Mouse (Mus musculus) lung, postnatal 0 days (tissue): Measurements from ENCODE around the gene Art2b. TPM values are rescaled to one million over a fixed set of nuclear protein-coding genes. Genes with fewer than 3 reads are reported as not detected.
A peak's percentile ranks its signal among the peaks of the same experiment; 100 is the strongest.

ENCODE experiments used
- ATAC-seq: fragments of 200-750 bp; cut with Nextera tagmentation; 2 replicates; pipeline ENCODE4 v1.8.0; 2017; ENCODE audit warnings: moderate library complexity
- DNase-seq: peaks from one replicate; pipeline ENCODE4 v3.0.0-alpha.2; 2016; ENCODE audit warnings: low spot score
- H3K27ac ChIP-seq: fragments of 300-500 bp; sonication (generic); 2 replicates; pipeline ENCODE4 v1.5.1; 2014; ENCODE audit warnings: antibody characterized with exemption, mild to moderate bottlenecking, low read length, mixed read lengths
- H3K27me3 ChIP-seq: fragments of 300-500 bp; sonication (generic); replicated peaks from 2 replicates; pipeline ENCODE4 v1.6.1; 2014; ENCODE audit warnings: low read length, mixed read lengths; ENCODE audit not compliant: insufficient read depth
- H3K36me3 ChIP-seq: fragments of 300-500 bp; sonication (generic); 2 replicates; pipeline ENCODE4 v1.6.1; 2014; ENCODE audit warnings: low read length, mixed read lengths; ENCODE audit not compliant: insufficient read depth
- H3K4me1 ChIP-seq: fragments of 300-500 bp; sonication (generic); 2 replicates; pipeline ENCODE4 v1.6.1; 2014; ENCODE audit warnings: antibody characterized with exemption, low read depth, low read length, mixed read lengths; ENCODE audit not compliant: insufficient read depth
- H3K4me2 ChIP-seq: fragments of 300-500 bp; sonication (generic); replicated peaks from 2 replicates; pipeline ENCODE4 v1.6.1; 2014; ENCODE audit warnings: low read depth, mild to moderate bottlenecking, low read length, moderate library complexity, mixed read lengths
- H3K4me3 ChIP-seq: fragments of 300-500 bp; sonication (generic); 2 replicates; pipeline ENCODE4 v1.5.1; 2014; ENCODE audit warnings: low read depth, low read length
- H3K9ac ChIP-seq: fragments of 300-500 bp; sonication (generic); replicated peaks from 2 replicates; pipeline ENCODE4 v1.6.1; 2014; ENCODE audit warnings: low read depth, mild to moderate bottlenecking
- H3K9me3 ChIP-seq: fragments of 300-500 bp; sonication (generic); 2 replicates; pipeline ENCODE4 v1.6.1; 2016; ENCODE audit warnings: low read length, mixed read lengths
- CTCF ChIP-seq: IDR thresholded peaks from 2 replicates; pipeline ENCODE4 v1.5.1; 2016; ENCODE audit warnings: antibody characterized with exemption, mild to moderate bottlenecking
- EP300 ChIP-seq: IDR thresholded peaks from 2 replicates; pipeline ENCODE4 v1.6.1; 2016; ENCODE audit warnings: antibody characterized with exemption, mild to moderate bottlenecking, control low read depth
- WGBS: fragments of 180-500 bp; shearing (Covaris S2); extraction: QIAGEN DNeasy Blood & Tissue Kit; methylation state at CpG from one replicate; pipeline ENCODE4 v1.1.7; 2014; 5-methylcytosine and 5-hydroxymethylcytosine counted together
- polyA plus RNA-seq: library from polyadenylated mRNA; unstranded; fragments of >200 nt; fragmentation: Nextera tagmentation; extraction: Ambion mirVana; gene quantifications from 2 replicates; pipeline ENCODE4 v1.2.1, GENCODE M21; 2015

Gene Art2b
- polyA plus RNA-seq, 1 experiment from 2014 or later = not detected

DNA sequence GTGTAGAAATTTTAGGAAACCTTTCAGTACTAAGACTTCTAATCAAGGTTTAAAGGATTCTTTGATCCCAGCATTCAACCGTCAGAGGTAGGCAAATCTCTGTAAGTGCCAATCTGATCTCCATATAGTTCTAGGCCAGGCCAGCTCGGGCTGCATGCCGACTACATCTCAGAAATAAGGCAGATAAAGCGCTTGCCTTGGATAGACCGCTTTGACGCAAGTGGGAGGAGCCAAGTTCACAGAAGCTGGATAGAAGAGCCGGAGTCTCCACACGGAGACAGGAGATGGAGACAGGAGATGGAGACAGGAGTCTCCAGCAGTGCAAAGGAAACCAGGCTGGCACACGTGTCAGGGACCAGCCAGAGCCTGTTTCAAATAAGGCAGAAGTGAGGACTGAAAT is 45.6 kb downstream of the Art2b start:
- DNase-seq (no peak), ATAC-seq (no peak)
- no peak overlapping the region for H3K4me2 ChIP-seq
- H3K4me3 ChIP-seq = no peak overlapping the region
- 31% methylated on average over 9 of the region's 9 CpGs for WGBS
- no peaks in the 10 kb centered on the region for H3K36me3 ChIP-seq
- H3K27ac ChIP-seq = no peak overlapping the region
- H3K9ac ChIP-seq = no peak overlapping the region
- H3K4me1 ChIP-seq = no peaks in the 10 kb centered on the region
- TF ChIP-seq EP300 (no peak), CTCF (no peak)
- H3K27me3 ChIP-seq = no peaks in the 10 kb centered on the region
- H3K9me3 ChIP-seq = no peaks in the 10 kb centered on the region

DNA sequence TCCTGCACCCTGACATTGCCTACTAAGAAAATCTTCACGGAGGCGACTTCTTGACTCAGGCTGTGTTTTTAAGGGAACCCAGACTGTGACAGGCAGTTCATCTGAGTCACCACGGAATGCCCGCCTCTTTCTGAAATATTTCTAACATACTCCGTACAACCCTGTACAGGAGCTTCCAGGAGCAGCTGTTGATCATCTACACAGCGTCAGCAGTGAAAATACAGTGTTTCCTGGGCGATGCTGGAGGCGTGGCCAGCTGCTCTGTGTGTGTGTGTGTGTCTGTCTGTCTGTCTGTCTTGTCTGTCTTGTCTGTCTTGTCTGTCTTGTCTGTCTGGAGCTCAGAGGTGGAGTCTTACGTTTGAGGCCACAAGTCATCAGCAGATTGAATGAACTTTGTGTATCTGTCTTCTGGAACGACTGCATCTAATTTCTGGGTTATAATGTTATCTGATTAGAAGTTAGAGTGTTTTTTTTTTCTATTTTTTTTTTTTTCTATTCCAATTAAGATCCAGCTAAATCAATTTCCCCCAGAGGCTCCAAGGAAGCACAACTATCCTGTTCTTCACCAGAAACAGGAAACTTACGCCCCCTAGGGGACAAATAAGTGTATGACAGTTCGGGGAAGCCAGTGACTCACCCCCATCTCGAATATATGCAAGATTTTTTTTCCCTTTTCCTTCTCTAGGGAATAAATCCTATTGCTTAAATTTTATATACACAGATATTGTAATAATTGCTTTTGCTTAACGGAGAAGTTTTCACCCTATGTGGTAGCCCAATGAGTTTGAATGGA is 47.1 kb downstream of the Art2b start:
- H3K9me3 ChIP-seq = no peaks in the 10 kb centered on the region
- no peak overlapping the region for H3K4me2 ChIP-seq
- H3K9ac ChIP-seq = no peak overlapping the region
- no peak overlapping the region for H3K27ac ChIP-seq
- TF ChIP-seq EP300 = no peak
- TF ChIP-seq CTCF = peak; percentile 67
- H3K4me1 ChIP-seq = no peaks in the 10 kb centered on the region
- peak; percentile 72 for DNase-seq
- peak; percentile 64 for ATAC-seq
- 33% methylated on average over 14 of the region's 14 CpGs for WGBS
- H3K27me3 ChIP-seq = no peaks in the 10 kb centered on the region
- no peaks in the 10 kb centered on the region for H3K36me3 ChIP-seq
- no peak overlapping the region for H3K4me3 ChIP-seq

GRCm38 (mm10) chr7:101537541-101537940 is 47.9 kb downstream of the Art2b start:
- 42% methylated on average over 8 of the region's 8 CpGs for WGBS
- TF ChIP-seq CTCF = no peak
- H3K9ac ChIP-seq = no peak overlapping the region
- DNase-seq (no peak), ATAC-seq (no peak)
- H3K27me3 ChIP-seq = no peaks in the 10 kb centered on the region
- no peak overlapping the region for H3K4me2 ChIP-seq
- H3K27ac ChIP-seq = no peak overlapping the region
- no peaks in the 10 kb centered on the region for H3K4me1 ChIP-seq
- no peaks in the 10 kb centered on the region for H3K9me3 ChIP-seq
- H3K36me3 ChIP-seq = no peaks in the 10 kb centered on the region
- H3K4me3 ChIP-seq = no peak overlapping the region

DNA sequence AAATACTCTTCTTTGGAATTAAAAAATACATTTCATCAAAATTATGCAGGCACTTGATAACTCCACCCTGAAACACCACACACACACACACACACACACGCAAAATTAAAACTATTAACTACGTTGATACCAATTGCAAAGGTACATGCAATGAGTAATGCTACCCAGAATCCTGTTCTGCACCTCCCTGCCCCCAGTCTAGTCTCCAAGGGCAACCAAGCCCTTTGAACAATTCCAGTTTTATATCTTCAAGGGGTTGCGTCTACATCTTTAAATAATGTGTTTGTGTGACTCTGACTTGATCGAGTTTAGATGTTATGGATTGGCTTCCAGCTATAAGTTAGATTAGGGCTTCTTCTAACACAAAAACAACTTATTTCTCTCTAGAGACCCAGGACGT is 49.9 kb downstream of the Art2b start:
- WGBS = 66% methylated on average over 5 of the region's 5 CpGs
- Histone ChIP-seq H3K9ac (no peak overlapping the region), H3K9me3 (no peaks in the 10 kb centered on the region), H3K36me3 (no peaks in the 10 kb centered on the region), H3K27ac (no peak overlapping the region), H3K4me2 (no peak overlapping the region), H3K4me1 (no peaks in the 10 kb centered on the region), H3K4me3 (no peak overlapping the region), H3K27me3 (no peaks in the 10 kb centered on the region)
- no peak for ATAC-seq
- TF ChIP-seq CTCF = no peak
- TF ChIP-seq EP300 = no peak
- no peak for DNase-seq

GRCm38 (mm10) chr7:101535102-101535501 is 50.3 kb downstream of the Art2b start:
- no peaks in the 10 kb centered on the region for H3K4me1 ChIP-seq
- no peaks in the 10 kb centered on the region for H3K9me3 ChIP-seq
- DNase-seq (no peak), ATAC-seq (no peak)
- no peak for TF ChIP-seq CTCF
- no peak for TF ChIP-seq EP300
- H3K4me3 ChIP-seq = no peak overlapping the region
- H3K36me3 ChIP-seq = no peaks in the 10 kb centered on the region
- H3K9ac ChIP-seq = no peak overlapping the region
- H3K27ac ChIP-seq = no peak overlapping the region
- H3K27me3 ChIP-seq = no peaks in the 10 kb centered on the region
- no peak overlapping the region for H3K4me2 ChIP-seq
- WGBS = 57% methylated on average over 10 of the region's 10 CpGs

- H3K27me3 ChIP-seq = no peaks in the 10 kb centered on the region
- 26% methylated on average over 5 of the region's 5 CpGs for WGBS
Measured at GRCm38 (mm10) chr7:101534428-101534827, 51.0 kb downstream of the Art2b start.

More at GRCm38 (mm10) chr7:101534428-101534827, 51.0 kb downstream of the Art2b start:
- Histone ChIP-seq H3K27ac (no peak overlapping the region), H3K4me1 (no peaks in the 10 kb centered on the region), H3K9me3 (no peaks in the 10 kb centered on the region), H3K4me2 (no peak overlapping the region), H3K4me3 (no peak overlapping the region), H3K36me3 (no peaks in the 10 kb centered on the region), H3K9ac (no peak overlapping the region)
- TF ChIP-seq EP300 = no peak
- no peak for TF ChIP-seq CTCF
- DNase-seq = no peak
- no peak for ATAC-seq

Other genes starting within 250 kb of the Art2b start
- gene Arap1, start 237.5 kb downstream of the Art2b start, polyA plus RNA-seq = 105 and 110 TPM in 2 replicates
- 4.0 and 4.2 TPM in 2 replicates for gene Gm45837, start 174.7 kb downstream of the Art2b start, polyA plus RNA-seq
- 3.2 and 4.3 TPM in 2 replicates for gene Pde2a, start 163.9 kb downstream of the Art2b start, polyA plus RNA-seq
- gene Clpb, start 78.0 kb upstream of the Art2b start, polyA plus RNA-seq = 21.1 and 23.4 TPM in 2 replicates
- not detected in 2 replicates for gene Phox2a, start 232.7 kb upstream of the Art2b start, polyA plus RNA-seq